35 mouse cellular contexts compared by ENCODE assay signal in genomic region chr2:173151784-173152284, GRCm38 (mm10). TPM values are rescaled to one million over a fixed set of nuclear protein-coding genes. Genes with fewer than 3 reads are reported as not detected.
DNase-seq lines count a peak whose midpoint lies in the region; ATAC-seq lines count a peak whose summit lies in the region.
"Had no signal": no experiment of that assay in that cellular context is flagged by ENCODE, and none has a peak within 500 bp of the region (broad histone marks: within the 10 kb centered on the region; RNA-seq: fewer than 3 reads in every experiment).

No protein-coding gene starts in this region.

- WGBS in kidney, embryonic 15.5 days: 89% methylated on average over 7 of the region's 7 CpGs
- WGBS in kidney, embryonic 16.5 days: 87% methylated on average over 7 of the region's 7 CpGs
- 85% methylated on average over 7 of the region's 7 CpGs for WGBS in stomach, embryonic 14.5 days

- DNase-seq in adrenal gland, postnatal 10 days: peak; percentile 56
- no peak for DNase-seq in adrenal gland, adult 18-20 months (ENCODE audit: low spot score in 2 of 2)
- DNase-seq in urinary bladder, postnatal 14 days (ENCODE audit: low spot score): no peak
- DNase-seq: cerebellum, adult 11-12 months; cerebellum, adult 9-11 months; forebrain, postnatal 0 days; gastrocnemius, postnatal 10 days; heart, postnatal 36 days; liver, embryonic 13.5 days; lung, adult 2 months; lung, postnatal 10 days; right cerebral cortex, postnatal 14 days; thymus, adult 18-20 months; thymus, postnatal 36 days had no signal

- H3K4me1 ChIP-seq in kidney, embryonic 15.5 days: peaks cover 24% of the 10 kb centered on the region
- peaks cover 22% of the 10 kb centered on the region for H3K4me1 ChIP-seq in kidney, embryonic 16.5 days (ENCODE audit: insufficient read depth, low read length)
- H3K4me1 ChIP-seq in brown adipose tissue, adult 24 weeks (ENCODE audit: control insufficient read depth, insufficient read depth, insufficient read length, low read length): peaks cover 9% of the 10 kb centered on the region
- H3K4me1 ChIP-seq in stomach, embryonic 14.5 days (ENCODE audit: control insufficient read depth, insufficient read depth, low read length): peaks cover 21% of the 10 kb centered on the region; the same call in 1 of the 2 replicates
- H3K4me1 ChIP-seq: embryonic facial prominence, embryonic 13.5 days; forebrain, embryonic 10.5 days; hindbrain, embryonic 12.5 days; limb, embryonic 12.5 days; midbrain, embryonic 13.5 days; neural tube, embryonic 13.5 days had no signal

- H3K36me3 ChIP-seq in kidney, embryonic 15.5 days: no peaks in the 10 kb centered on the region
- no peaks in the 10 kb centered on the region for H3K36me3 ChIP-seq in kidney, embryonic 16.5 days (ENCODE audit: insufficient read depth, low read length)
- H3K36me3 ChIP-seq in stomach, embryonic 14.5 days (ENCODE audit: control insufficient read depth, insufficient read depth, low read length): no peaks in the 10 kb centered on the region
- H3K36me3 ChIP-seq: embryonic facial prominence, embryonic 13.5 days; forebrain, embryonic 10.5 days; G1E; heart, embryonic 15.5 days; hindbrain, embryonic 12.5 days; limb, embryonic 12.5 days; liver, embryonic 13.5 days; midbrain, embryonic 13.5 days; neural tube, embryonic 13.5 days had no signal

- peaks cover 7% of the 10 kb centered on the region; the same call in 1 of the 2 replicates for H3K27me3 ChIP-seq in kidney, embryonic 15.5 days
- H3K27me3 ChIP-seq in kidney, embryonic 16.5 days (ENCODE audit: insufficient read depth, low read length): no peaks in the 10 kb centered on the region
- H3K27me3 ChIP-seq in stomach, embryonic 14.5 days (ENCODE audit: control insufficient read depth, insufficient read depth, low read length): no peaks in the 10 kb centered on the region
- H3K27me3 ChIP-seq: embryonic facial prominence, embryonic 13.5 days; heart, embryonic 15.5 days; hindbrain, embryonic 12.5 days; midbrain, embryonic 13.5 days; neural tube, embryonic 13.5 days had no signal

- H3K4me3 ChIP-seq in kidney, embryonic 15.5 days (replicated peaks): no peak overlapping the region
- no peak overlapping the region for H3K4me3 ChIP-seq in kidney, embryonic 16.5 days (ENCODE audit: low read length)
- no peak overlapping the region for H3K4me3 ChIP-seq in brown adipose tissue, adult 24 weeks (ENCODE audit: insufficient read depth, low read depth, low read length)
- no peak overlapping the region for H3K4me3 ChIP-seq in stomach, embryonic 14.5 days (ENCODE audit: low read depth, low read length)
- H3K4me3 ChIP-seq: embryonic facial prominence, embryonic 13.5 days; forebrain, embryonic 10.5 days; heart, embryonic 15.5 days; hindbrain, embryonic 12.5 days; limb, embryonic 12.5 days; liver, embryonic 13.5 days; midbrain, embryonic 13.5 days; neural tube, embryonic 13.5 days had no signal

- no peak for ATAC-seq in kidney, embryonic 15.5 days (replicated peaks; ENCODE audit: low FRiP score)
- no peak for ATAC-seq in kidney, embryonic 16.5 days (ENCODE audit: low FRiP score, low TSS enrichment)
- ATAC-seq in stomach, embryonic 14.5 days (ENCODE audit: insufficient number of reproducible peaks, insufficient read depth, low FRiP score, low read depth): no peak
- ATAC-seq: forebrain, postnatal 0 days; hindbrain, postnatal 0 days; midbrain, embryonic 13.5 days had no signal

- H3K9me3 ChIP-seq in kidney, embryonic 15.5 days (replicated peaks): no peaks in the 10 kb centered on the region
- H3K9me3 ChIP-seq in kidney, embryonic 16.5 days (ENCODE audit: low read length): no peaks in the 10 kb centered on the region
- no peaks in the 10 kb centered on the region for H3K9me3 ChIP-seq in stomach, embryonic 14.5 days (ENCODE audit: control insufficient read depth, low read depth, low read length)
- H3K9me3 ChIP-seq: embryonic facial prominence, embryonic 13.5 days; forebrain, embryonic 10.5 days; heart, embryonic 15.5 days; hindbrain, embryonic 12.5 days; limb, embryonic 12.5 days; liver, embryonic 13.5 days; midbrain, embryonic 13.5 days; neural tube, embryonic 13.5 days had no signal

- 0 out of 2 replicates have a peak overlapping the region, but pooled peaks have one; percentile 34 for H3K27ac ChIP-seq in kidney, embryonic 15.5 days
- H3K27ac ChIP-seq in kidney, embryonic 16.5 days (ENCODE audit: low read length): no peak overlapping the region
- H3K27ac ChIP-seq in brown adipose tissue, adult 24 weeks (replicated peaks; ENCODE audit: low read depth, low read length): peak overlapping the region; percentile 100
- H3K27ac ChIP-seq in stomach, embryonic 14.5 days (ENCODE audit: low read length): peak overlapping the region; percentile 27; the same call in 1 of the 2 replicates
- H3K27ac ChIP-seq: embryonic facial prominence, embryonic 13.5 days; forebrain, embryonic 10.5 days; heart, embryonic 15.5 days; hindbrain, embryonic 12.5 days; hindbrain, postnatal 0 days; limb, embryonic 12.5 days; liver, embryonic 13.5 days; macrophage; midbrain, embryonic 13.5 days; neural tube, embryonic 13.5 days had no signal

- H3K9ac ChIP-seq in kidney, embryonic 15.5 days: no peak overlapping the region
- H3K9ac ChIP-seq in kidney, embryonic 16.5 days (replicated peaks; ENCODE audit: low read length): no peak overlapping the region
- no peak overlapping the region for H3K9ac ChIP-seq in stomach, embryonic 14.5 days (replicated peaks; ENCODE audit: low read depth, low read length)
- H3K9ac ChIP-seq: embryonic facial prominence, embryonic 13.5 days; forebrain, postnatal 0 days; heart, embryonic 15.5 days; hindbrain, embryonic 12.5 days; limb, embryonic 12.5 days; liver, embryonic 13.5 days; midbrain, embryonic 13.5 days; neural tube, embryonic 13.5 days had no signal

- H3K4me2 ChIP-seq in kidney, embryonic 15.5 days: no peak overlapping the region
- no peak overlapping the region for H3K4me2 ChIP-seq in kidney, embryonic 16.5 days (replicated peaks; ENCODE audit: low read depth, low read length)
- H3K4me2 ChIP-seq in stomach, embryonic 14.5 days (replicated peaks; ENCODE audit: low read depth, low read length): no peak overlapping the region
- H3K4me2 ChIP-seq: embryonic facial prominence, embryonic 13.5 days; heart, embryonic 15.5 days; hindbrain, embryonic 12.5 days; limb, embryonic 12.5 days; liver, embryonic 13.5 days; midbrain, embryonic 13.5 days; neural tube, embryonic 13.5 days had no signal

RNA-seq across cellular contexts. Expression of gene Pck1, which starts 1.0 kb away (rescaled TPM):
- total RNA-seq in adrenal gland, postnatal 10 days (2021): 1,000 to 10,000 TPM in 1 of 2 experiments, 100 to 1,000 TPM in 1; 954 to 1,859 TPM
- 1,000 to 10,000 TPM in 1 of 2 experiments, 100 to 1,000 TPM in 1; 776 to 1,425 TPM for total RNA-seq in adrenal gland, adult 18-20 months (2021)
- 17.9 and 18.0 TPM in 2 replicates for polyA plus RNA-seq in kidney, embryonic 15.5 days (2015; fragmentation: Nextera tagmentation; extraction: Ambion mirVana)
- 35.4 and 38.4 TPM in 2 replicates for polyA plus RNA-seq in kidney, embryonic 16.5 days (2015; fragmentation: Nextera tagmentation; extraction: Ambion mirVana)
- 1,317 and 1,888 TPM in 2 replicates for polyA plus RNA-seq in brown adipose tissue, adult 24 weeks (2012; ENCODE audit: insufficient read depth, insufficient read length, missing spikeins)
- polyA plus RNA-seq in stomach, embryonic 14.5 days (2014; fragmentation: Nextera tagmentation; extraction: Ambion mirVana): 0.21 and 0.23 TPM in 2 replicates
- total RNA-seq: common myeloid progenitor, adult 5-6 weeks; forebrain, postnatal 0 days; granulocyte monocyte progenitor cell, adult 5-6 weeks; layer of hippocampus, adult 18-20 months; layer of hippocampus, postnatal 10 days; left cerebral cortex, adult 18-20 months; left cerebral cortex, postnatal 14 days; megakaryocyte-erythroid progenitor cell, adult 5-6 weeks had no signal
- polyA plus RNA-seq: embryonic facial prominence, embryonic 13.5 days; forebrain, embryonic 10.5 days; forebrain, postnatal 0 days; G1E; hindbrain, embryonic 12.5 days; hindbrain, postnatal 0 days; macrophage; midbrain, embryonic 13.5 days; neural tube, embryonic 13.5 days had no signal

RNA-seq across cellular contexts. Expression of gene Ctcfl, which starts 32.5 kb away (rescaled TPM):
- under 1 TPM; 0.24 to 0.33 TPM for total RNA-seq in adrenal gland, postnatal 10 days (2021)
- not detected for total RNA-seq in adrenal gland, adult 18-20 months (2021)
- polyA plus RNA-seq in kidney, embryonic 15.5 days (2015; fragmentation: Nextera tagmentation; extraction: Ambion mirVana): 0.12 and 0.21 TPM in 2 replicates
- polyA plus RNA-seq in kidney, embryonic 16.5 days (2015; fragmentation: Nextera tagmentation; extraction: Ambion mirVana): 0.07 and 0.10 TPM in 2 replicates
- 0.55 TPM in 1 of 2 replicates, not detected in the other for polyA plus RNA-seq in brown adipose tissue, adult 24 weeks (2012; ENCODE audit: insufficient read depth, insufficient read length, missing spikeins)
- polyA plus RNA-seq in stomach, embryonic 14.5 days (2014; fragmentation: Nextera tagmentation; extraction: Ambion mirVana): 0.14 and 0.17 TPM in 2 replicates
- total RNA-seq: common myeloid progenitor, adult 5-6 weeks; forebrain, postnatal 0 days; G1E; gastrocnemius, postnatal 10 days; granulocyte monocyte progenitor cell, adult 5-6 weeks; hindbrain, postnatal 0 days; layer of hippocampus, adult 18-20 months; layer of hippocampus, postnatal 10 days; left cerebral cortex, adult 18-20 months; left cerebral cortex, postnatal 14 days; megakaryocyte-erythroid progenitor cell, adult 5-6 weeks had no signal
- polyA plus RNA-seq: G1E; hindbrain, postnatal 0 days; lung, adult 2 months; macrophage had no signal

Comparison
In these comparisons a context has a peak if more than half of its experiments do, and no peak if none do; other contexts are left out.
1. RNA of gene Pck1, which starts 1.0 kb away (polyA plus RNA-seq): 1,317 to 1,888 TPM in brown adipose tissue, adult 24 weeks; 35.4 to 38.4 TPM in kidney, embryonic 16.5 days, 17.9 to 18.0 TPM in kidney, embryonic 15.5 days and 0.21 to 0.23 TPM in stomach, embryonic 14.5 days; every median in the first group is over 10 times any median in the second.